Mouse (Mus musculus) liver, adult 2 months (tissue): ENCODE measurements at regions not wholly inside any gene's neighbourhood (a gene's known extent, or its start where the extent isn't known, plus 50 kb on each side); places are given as distances from the start of the nearest gene placed in this dataset.

Experiments used
- CTCF ChIP-seq: fragments of 200-500 bp; IDR thresholded peaks from 2 replicates; pipeline ENCODE4 v1.5.1; 2011; ENCODE audit warnings: low read depth, low read length, control low read depth
- POLR2A ChIP-seq: fragments of 200-500 bp; IDR thresholded peaks from 2 replicates; pipeline ENCODE4 v1.6.1; 2011; ENCODE audit warnings: low read length, control low read depth; ENCODE audit not compliant: insufficient read depth; ENCODE audit errors: extremely low read depth

DNA sequence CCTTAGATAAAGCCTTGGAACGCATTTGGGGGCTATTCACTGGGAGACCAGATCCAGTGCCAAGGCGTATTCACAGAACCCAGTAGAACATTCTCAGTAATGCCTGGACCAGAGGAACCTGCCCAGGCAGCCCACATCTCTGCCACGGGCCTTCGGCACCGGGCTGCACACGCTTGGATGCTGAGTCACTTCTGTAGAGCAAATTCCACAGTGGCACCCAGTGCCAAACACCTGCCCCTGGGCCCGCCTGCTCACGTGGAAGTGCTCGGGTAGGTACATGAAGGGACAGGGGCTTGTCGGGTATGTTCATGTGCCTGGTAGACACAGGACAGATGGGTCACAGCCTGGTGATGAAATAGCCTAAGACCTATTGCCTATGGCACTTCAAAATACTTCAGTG lies 152.8 kb downstream of the Dll1 start:
- no peak for TF ChIP-seq CTCF
- TF ChIP-seq POLR2A: no peak
